Mouse (Mus musculus): ENCODE measurements around the gene Egflam.

The Egflam gene

GRCm38 (mm10) chr15:7397818-7398608 is at the start of gene Egflam:
Egflam (minus strand) TSS chr15:7398395.
- DNase-seq (ENCODE audit: low read depth, low spot score): peak; percentile 46

- peak; percentile 51 for DNase-seq (ENCODE audit: low read depth, low spot score)
Observed at GRCm38 (mm10) chr15:7443396-7444315, 45.5 kb upstream of the Egflam start.

DNA sequence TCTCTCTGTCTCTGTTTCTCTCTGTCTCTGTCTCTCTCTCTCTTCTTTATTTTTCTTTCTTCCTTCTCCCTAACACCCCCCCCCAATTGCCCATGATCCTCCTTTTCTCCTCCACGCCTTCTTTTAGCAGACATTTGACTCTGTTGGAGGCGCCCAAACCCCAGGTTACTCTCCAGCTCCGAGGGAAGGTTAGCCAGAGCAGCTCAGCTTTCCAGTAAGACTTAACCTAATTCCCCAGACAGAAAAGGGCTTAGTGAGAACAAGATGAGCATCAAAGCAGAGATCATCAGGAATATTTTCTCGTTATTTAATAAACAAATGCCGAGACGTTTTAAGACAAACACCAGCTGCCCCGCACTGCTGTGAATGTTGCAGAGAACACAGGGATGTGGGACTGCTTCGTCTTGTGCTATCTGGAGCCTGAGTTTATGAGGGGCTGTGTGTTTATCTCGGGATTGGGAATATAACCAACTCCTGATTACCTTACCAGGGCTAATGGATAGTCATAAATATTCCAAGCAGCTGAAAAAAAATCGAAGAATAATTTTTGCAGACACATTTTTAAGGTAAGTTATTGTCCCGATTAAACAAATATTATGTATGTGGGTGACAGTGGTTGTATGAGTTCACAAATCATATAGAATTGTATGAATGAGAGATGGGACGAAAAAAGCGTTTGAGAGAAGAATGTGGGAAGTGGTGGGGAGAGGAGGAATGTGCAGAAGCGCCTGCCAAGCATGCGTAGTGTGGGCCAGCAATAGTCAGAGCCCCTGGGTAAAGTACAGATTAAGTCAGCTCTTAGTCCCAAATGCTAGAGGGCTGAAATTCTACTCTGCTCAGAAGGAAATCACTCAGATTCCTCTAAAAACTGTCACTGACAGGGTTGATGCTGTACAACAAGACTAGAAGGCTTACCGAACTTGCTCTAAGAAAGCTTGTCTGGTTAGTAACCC is 44.2 kb upstream of the Egflam start:
- no peak for DNase-seq (ENCODE audit: low read depth, low spot score)

DNA sequence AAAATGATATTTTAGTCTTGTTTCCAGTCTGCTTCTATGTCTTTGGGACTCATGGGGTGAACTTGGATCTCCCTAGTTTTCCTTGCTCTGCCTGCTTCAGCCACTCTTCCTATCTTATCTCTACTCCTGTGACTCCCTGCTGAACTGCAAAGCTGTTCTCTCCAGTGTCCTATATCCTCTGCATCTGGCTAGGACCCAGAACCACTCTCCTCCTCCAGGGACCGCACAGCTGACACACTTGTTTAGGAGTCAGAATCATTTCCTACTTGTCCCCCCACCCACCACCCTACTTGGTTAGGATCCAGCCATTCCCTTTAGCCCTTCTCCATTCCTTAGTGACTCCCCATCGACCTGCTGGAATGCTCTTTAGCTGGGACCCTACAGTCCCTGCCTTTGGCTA is 26.1 kb upstream of the Egflam start:
- no peak for DNase-seq (ENCODE audit: low read depth, low spot score)

GRCm38 (mm10) chr15:7404521-7404920 is 6.3 kb upstream of the Egflam start:
- DNase-seq (ENCODE audit: low read depth, low spot score): no peak

DNA sequence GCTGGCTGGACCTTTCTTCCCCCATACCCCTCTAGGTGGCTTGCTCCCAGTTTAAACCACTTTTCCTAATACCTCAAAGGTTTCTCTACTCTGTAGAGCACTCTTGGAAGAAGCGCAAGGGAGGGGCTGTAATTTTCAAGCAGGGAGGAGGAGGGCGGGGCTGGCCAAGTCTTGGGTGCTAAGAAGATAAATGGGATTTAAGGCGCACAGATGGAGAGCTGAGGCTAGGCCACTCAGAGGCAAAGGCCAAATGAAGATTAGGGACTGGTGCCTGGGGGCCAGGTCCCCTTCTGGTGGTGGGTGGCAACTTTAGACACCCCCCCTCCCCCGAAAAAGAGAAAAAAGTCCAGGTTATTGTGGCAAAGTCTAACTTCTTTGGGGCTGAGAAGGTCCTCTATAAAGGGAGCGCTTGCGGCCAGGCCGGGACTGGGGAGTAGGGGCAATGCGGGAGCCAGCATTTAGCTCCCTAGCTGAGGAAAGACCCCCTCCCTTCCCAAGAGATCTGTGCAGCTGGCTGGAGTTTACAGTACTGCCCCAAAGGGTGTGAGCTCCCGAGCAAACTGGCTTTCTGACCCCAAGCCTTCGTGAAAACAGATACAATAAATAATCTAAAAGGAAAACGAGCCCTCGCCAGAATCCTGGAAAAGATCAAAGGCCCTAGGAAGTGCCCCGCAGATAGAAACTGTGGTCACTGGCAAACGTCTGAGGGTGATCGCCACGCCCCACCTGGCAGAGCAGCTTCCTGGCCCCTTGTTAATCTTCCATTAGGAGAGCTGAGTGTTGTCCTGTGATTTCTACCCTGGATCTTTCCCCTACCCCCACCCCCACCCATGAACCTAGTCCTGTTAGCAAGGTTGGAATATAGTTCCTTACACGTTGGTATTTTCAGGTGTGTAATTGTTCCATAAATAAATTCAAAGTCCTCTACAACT is 680 bp upstream of the Egflam start:
- peak; percentile 51 for DNase-seq (ENCODE audit: low read depth, low spot score)

- no peak for DNase-seq (ENCODE audit: low read depth, low spot score)
Observed at GRCm38 (mm10) chr15:7397446-7397817, 763 bp downstream of the Egflam start.

GRCm38 (mm10) chr15:7383349-7383748 is 14.8 kb downstream of the Egflam start:
- DNase-seq (ENCODE audit: low read depth, low spot score): no peak

GRCm38 (mm10) chr15:7382457-7382856 is 15.7 kb downstream of the Egflam start:
- DNase-seq (ENCODE audit: low read depth, low spot score): no peak

DNA sequence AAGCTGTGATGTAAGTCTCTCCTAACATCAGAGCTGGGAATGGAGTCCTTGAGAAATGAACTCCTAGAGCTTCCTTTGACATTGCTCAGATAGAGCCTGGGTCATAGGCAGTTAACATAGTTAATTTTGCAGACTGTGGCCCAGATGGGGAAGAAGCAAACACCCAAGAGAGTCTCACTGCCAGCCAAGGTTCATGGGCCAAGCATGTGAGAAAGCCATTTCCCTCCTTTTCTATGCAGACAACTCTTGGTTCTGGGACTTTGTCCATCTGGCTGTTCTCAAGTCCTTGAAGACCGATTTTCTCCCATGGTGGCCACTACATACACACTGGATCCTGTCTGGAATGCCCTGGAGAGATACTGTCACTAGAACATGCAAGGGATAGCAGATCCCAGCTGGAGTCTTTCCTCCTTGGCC is 45.6 kb downstream of the Egflam start:
- no peak for DNase-seq (ENCODE audit: low read depth, low spot score)

GRCm38 (mm10) chr15:7340703-7341309 is 57.4 kb downstream of the Egflam start:
- DNase-seq (ENCODE audit: low read depth, low spot score): no peak

DNA sequence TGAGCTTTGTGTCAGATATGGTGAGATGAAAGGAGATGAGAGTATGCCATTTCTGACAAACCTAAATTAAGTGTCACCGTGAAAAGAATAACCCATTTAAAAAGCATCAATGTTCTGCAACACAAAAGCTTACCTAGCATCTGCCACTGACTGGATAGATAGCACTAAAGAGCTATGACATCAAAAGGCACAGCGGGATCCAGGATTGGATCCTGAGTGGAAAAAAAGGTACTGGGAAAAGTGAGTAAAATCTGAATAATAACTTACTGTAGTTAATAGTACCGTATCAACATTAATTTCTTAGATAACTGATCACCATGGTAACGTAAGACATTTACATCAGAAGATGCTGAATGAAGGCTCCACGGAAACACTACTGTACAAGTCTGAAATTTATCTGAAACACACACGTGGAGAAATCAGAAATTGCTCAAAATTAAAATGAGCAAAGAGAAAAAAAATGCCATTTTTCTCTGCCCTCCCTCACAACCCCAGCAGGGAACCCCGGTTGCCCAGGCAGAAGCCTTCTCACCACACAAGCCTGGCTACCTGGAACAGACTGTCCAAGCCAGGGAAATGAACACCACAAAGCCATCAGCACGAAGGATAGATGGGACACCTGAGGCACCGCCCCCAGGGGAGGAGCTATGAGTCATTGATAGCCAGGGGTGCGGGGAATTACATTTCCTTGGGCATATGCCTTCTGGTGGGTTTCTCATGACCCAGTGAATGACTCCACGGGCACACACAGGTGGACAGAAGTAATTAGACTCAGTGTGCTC is 63.5 kb downstream of the Egflam start:
- no peak for DNase-seq (ENCODE audit: low read depth, low spot score)

GRCm38 (mm10) chr15:7332875-7333274 is 65.3 kb downstream of the Egflam start:
- no peak for DNase-seq (ENCODE audit: low read depth, low spot score)

DNA sequence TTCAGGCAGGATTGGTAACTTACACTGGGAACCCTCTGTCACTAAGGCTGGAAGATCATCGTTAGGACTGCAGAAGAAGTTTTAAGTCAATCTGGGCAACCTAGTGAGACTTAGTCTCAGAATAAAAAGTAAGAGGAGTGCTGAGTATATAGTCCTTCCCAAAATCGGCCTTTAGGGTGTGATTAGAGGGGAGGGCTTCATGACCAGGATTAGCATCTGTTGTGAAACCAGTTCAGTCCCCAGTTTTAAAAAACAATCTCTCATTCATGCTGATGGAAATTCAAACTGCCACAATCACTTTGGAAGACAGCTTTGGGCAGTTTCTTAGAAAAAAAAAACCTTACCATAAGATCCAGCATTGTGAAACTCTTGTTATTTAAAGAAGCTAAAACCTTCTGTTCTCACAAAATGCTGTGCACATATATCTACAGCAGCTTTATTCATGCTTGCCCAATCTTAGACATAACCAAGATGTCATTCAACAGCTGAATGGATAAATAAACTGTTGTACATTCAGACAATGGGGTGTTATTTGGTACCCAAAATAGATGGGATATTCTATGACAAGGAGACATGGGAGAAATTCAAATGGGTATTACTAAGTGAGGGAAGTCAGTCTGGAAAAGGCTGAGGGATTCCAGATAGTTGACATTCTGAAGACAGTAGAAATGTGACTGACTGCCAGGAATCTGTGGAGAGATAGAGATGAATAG is 75.4 kb downstream of the Egflam start:
- no peak for DNase-seq (ENCODE audit: low read depth, low spot score)

DNA sequence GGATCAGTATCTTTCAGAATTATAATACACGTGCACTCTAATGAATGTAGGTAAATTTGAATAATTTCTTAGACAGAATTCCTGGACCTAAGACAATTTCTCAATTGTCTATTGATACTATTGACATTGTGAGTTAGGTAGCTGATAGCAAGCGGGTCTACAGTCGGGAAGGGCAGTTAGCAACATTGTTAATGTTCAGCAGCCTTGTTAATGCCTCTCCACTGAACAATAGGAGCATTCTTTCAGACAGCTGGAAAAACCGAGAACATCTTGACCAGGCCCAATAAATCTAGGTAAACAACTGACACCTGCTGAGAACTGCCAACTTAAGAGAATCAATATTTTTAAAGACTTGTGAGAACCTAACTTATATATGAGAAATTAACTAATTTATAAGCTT is 77.3 kb downstream of the Egflam start:
- no peak for DNase-seq (ENCODE audit: low read depth, low spot score)

DNA sequence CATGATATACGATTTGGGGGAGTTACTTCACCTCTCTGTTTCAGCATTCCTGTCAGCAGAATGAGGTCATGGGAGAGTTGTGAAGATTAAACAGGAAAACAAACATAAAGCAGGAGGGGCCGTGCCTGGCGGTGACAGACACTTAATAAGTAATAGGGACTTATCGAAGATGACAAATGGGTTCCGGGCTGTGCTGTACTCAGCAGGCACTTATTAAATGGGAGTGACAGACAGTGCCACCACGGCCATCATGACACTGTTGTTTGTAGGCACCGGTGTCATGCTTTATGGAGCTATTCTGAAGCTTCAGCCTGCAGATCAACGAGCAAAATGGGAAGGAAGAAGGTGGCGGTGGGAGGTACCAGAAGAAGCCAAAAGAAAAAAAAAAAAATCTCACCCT is 82.7 kb downstream of the Egflam start:
- no peak for DNase-seq (ENCODE audit: low read depth, low spot score)

DNA sequence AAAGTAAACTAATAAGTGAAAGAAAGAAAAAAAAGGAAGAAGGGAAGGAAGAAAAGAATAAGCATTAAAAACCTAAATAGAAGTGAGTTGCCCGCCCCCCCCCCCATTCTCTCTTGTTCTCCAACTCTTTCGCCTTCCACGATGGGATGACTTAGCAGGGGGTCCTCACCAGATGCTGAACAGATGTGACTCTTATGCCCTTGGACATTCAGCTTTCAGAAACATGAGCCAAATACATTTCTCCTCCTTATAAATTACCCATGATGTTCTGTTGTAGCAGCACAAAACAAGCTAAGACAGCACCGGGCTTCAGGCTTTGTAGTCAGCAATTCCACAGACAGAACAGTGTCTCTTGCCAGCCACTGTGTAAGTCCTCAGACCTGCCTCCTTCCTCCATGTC is 89.5 kb downstream of the Egflam start:
- DNase-seq (ENCODE audit: low read depth, low spot score): no peak

- no peak for DNase-seq (ENCODE audit: low read depth, low spot score)
Observed at GRCm38 (mm10) chr15:7299892-7300291, 98.3 kb downstream of the Egflam start.

DNA sequence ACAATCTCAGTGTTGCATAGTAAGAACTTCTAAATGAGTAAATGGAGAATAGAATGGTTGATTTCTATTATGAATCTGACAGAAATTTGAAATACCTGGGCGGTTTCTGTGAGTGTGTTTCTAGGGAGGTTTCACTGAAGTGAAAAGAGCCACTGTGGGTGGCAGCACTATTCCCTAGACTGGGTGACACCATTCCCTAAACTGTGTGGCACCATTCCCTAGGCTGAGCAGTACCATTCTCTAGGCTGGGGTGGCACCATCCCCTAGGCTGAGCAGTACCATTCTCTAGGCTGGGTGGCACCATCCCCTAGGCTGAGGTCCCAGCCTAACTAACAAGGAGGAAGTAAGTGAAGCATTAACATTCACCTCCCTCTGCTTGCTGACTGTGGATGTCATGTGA is 103.0 kb downstream of the Egflam start:
- DNase-seq (ENCODE audit: low read depth, low spot score): no peak
